Mouse (Mus musculus): ENCODE measurements at regions not wholly inside any gene's neighbourhood (a gene's known extent, or its start where the extent isn't known, plus 50 kb on each side); places are given as distances from the start of the nearest gene placed in this dataset.

GRCm38 (mm10) chr1:191468837-191469529 lies 65.9 kb upstream of the Ppp2r5a start:
- TF ChIP-seq CTCF (IDR thresholded peaks at IDR 0.05; ENCODE audit: borderline replicate concordance, control insufficient read depth, extremely low read depth, insufficient read depth, low read length, poor library complexity) (no peak), POLR2A (IDR thresholded peaks at IDR 0.05; ENCODE audit: control insufficient read depth, extremely low read depth, insufficient read depth, low read length, poor library complexity) (no peak)
